Mouse (Mus musculus) liver, postnatal 0 days (tissue): ENCODE measurements around the gene Mtrex.

ENCODE experiments used
- CTCF ChIP-seq: sonication (generic); IDR thresholded peaks from 2 replicates; pipeline ENCODE4 v1.5.1; 2016; ENCODE audit warnings: antibody characterized with exemption, low read depth
- EP300 ChIP-seq: IDR thresholded peaks from 2 replicates; pipeline ENCODE4 v1.6.1; 2016; ENCODE audit warnings: antibody characterized with exemption, low read depth, mild to moderate bottlenecking

GRCm38 (mm10) chr13:112845931-112846330, 81.3 kb downstream of the Mtrex start:
- TF ChIP-seq CTCF (no peak), EP300 (no peak)
